Mouse (Mus musculus) gastrocnemius, postnatal 36 days (tissue): ENCODE measurements around the gene H1foo. TPM values are rescaled to one million over a fixed set of nuclear protein-coding genes. Genes with fewer than 3 reads are reported as not detected.

Experiments used
- DNase-seq, 2 experiments: peaks; one replicate each; pipeline ENCODE4 v3.0.0; 2022
- intact Hi-C: fragments of 180-260 bp; cut with DNase I; formaldehyde crosslinking; loops from one replicate; pipeline ENCODE4 v1.15.1; 2025
- total RNA-seq, 2 experiments: library from RNA; stranded (reverse); gene quantifications; 2 replicates each; pipeline ENCODE4 v1.2.3; 2021

The H1foo gene
- total RNA-seq, 2 experiments from 2014 or later = not detected

- intact Hi-C loops = no loop called here
- DNase-seq = no peak
Measured at GRCm38 (mm10) chr6:115924829-115925228, 19.9 kb upstream of the H1foo start.

DNA sequence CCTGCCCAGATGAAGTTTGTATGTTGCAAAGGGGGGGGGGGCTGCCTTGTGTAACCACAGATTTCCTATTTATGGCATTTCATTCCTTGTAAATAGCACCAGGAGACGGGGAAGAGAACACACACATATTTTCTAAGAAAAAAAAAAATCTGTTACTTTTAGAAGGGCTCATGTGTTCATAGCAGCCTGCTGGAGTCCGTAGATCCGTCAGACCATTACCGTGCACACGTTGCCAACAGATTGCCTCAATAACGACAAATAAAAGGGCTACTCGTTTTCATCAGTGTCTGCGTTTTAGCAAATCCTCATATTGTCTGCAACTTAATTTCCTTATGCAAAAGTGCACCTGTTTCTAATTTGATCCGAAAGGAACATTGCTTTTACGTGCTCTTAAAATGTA, 18.3 kb upstream of the H1foo start:
- intact Hi-C loops = no loop called here
- no peak for DNase-seq

DNA sequence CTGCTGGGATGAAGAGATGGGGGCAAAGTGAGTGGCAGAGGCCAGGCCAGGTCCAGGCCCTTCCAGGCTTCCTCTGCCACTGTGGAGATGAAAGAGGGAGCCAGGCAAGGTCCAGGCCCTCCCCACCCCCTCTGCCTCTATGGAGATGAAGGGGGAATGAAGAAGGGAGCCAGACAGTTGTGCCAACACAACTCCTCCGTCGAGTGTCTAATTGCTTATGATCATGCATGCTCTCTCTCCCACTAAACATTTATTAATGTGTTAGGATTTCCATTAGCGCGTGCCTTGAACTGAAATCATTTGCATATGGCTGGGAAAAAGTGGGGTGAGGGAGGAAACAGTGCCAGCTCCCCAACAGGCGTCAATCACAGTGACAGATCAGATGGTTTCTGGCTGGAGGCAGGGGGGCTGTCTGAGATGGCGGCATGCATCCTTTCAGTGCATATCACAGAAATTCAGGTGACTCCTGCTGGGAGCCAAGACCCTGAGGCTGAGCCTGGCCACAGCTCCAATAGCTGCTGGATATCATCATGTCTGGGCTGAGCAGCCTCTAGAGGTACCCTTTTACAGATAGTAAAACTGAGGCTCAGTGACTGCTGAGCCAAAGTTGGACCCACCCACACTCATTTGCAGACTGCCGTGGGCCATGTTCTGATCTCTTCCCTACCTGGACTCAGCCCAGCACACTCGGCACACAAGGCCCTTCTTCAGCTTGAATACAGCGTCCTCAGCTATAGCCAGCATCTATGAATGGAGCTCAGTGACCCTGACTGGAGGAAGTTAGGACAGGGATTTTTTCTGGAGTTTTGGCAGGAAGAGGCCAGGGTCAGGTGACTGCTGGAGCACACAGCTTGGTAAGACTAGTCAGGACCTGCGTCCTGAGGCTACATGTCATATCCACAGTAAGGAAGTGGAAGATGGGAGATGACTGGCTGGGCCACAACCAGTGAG, 17.2 kb upstream of the H1foo start:
- DNase-seq = no peak
- intact Hi-C loops = no loop called here

DNA sequence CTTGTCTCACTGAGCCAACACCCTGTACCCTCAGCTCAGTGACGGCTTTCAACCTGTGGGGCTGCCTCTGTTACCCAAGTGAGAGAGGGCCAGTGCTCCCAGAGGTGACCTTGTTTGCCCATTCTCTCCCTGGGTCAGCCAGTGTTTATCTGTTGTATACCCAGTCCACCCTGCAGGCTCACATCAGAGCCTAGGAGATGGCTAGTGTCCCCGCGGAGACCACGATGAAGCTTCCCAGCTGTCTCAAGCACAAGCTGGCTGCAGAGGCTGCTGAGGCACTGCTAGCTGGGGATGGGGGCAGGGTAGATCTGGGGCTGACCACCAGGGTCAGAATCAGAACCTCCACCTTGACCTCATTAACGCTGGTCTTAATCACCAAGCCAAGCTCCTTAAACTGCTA, 14.7 kb upstream of the H1foo start:
- no peak for DNase-seq
- intact Hi-C loops = no loop called here

DNA sequence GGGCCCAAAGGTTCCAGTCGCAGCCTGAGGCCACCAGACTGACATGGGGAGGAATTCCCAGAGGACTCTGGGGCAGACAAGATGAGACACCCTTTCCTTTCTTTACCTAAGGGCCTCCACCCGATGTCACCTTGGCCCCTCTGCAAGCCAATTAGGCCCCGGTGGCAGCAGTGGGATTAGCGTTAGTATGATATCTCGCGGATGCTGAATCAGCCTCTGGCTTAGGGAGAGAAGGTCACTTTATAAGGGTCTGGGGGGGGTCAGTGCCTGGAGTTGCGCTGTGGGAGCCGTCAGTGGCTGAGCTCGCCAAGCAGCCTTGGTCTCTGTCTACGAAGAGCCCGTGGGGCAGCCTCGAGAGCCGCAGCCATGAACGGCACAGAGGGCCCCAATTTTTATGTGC, 13.1 kb upstream of the H1foo start, which contains the start of gene Rho:
Rho (plus strand) TSS at position 110 of the 400 bp plus-strand sequence.
- DNase-seq = no peak
- intact Hi-C loops = no loop called here

DNA sequence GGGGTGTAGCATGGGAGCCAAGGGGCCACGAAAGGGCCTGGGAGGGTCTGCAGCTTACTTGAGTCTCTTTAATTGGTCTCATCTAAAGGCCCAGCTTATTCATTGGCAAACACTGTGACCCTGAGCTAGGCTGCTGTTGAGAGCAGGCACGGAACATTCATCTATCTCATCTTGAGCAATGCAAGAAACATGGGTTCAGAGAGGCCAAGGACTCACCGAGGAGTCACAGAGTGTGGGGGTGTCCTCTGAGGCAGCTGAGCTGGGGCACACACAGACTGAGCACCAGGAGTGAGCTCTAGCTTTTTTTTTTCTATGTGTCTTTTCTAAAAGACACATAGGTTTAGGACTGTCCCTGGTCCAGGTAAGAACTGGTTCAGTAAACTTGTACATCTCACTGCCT, 12.3 kb upstream of the H1foo start:
- no peak for DNase-seq

DNA sequence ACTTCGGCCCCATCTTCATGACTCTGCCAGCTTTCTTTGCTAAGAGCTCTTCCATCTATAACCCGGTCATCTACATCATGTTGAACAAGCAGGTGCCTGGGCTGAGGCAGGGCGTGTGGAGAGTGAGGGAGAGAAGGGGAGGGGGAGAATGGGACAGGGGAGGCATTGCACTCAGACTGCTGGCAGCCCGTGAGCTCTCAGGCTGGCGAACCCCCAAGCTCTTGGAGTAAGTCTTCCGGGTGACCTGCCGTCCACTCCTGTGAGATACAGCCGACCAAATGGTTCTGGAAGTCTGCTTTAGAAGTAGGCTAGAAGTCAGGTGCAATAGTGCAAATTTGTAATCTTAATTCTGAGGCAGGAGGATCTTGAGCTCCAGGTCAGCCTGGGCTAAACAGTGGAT, 9.2 kb upstream of the H1foo start:
- intact Hi-C loops = no loop called here
- DNase-seq = no peak

More for the DNA sequence above, 12.3 kb upstream of the H1foo start:
- intact Hi-C loops = no loop called here

GRCm38 (mm10) chr6:115938011-115938410, 6.7 kb upstream of the H1foo start:
- intact Hi-C loops = no loop called here
- DNase-seq = no peak

- intact Hi-C loops = no loop called here
- no peak for DNase-seq
Measured at GRCm38 (mm10) chr6:115938798-115939197, 5.9 kb upstream of the H1foo start.

DNA sequence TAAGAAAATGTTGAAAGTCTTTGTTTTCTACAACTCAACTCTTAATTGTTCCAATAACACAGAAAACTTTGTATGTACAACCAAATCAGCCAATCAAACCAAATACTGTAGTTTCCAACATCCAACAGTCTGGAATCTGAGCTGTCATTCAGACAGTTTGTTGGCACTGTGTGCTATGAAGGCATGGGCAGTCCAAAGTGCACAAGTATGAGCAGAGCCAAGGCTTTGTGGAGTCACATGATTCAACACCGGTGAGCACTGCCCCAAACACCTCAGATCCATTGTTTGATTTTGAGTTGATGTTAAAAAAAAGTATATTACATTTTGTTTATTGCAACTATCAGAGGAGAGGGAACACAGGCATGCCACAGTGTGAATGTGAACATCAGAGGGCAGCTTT, 4.1 kb upstream of the H1foo start:
- intact Hi-C loops = no loop called here

GRCm38 (mm10) chr6:115941128-115941527, 3.6 kb upstream of the H1foo start:
- intact Hi-C loops = no loop called here

More for the DNA sequence above, 4.1 kb upstream of the H1foo start:
- DNase-seq = no peak

DNA sequence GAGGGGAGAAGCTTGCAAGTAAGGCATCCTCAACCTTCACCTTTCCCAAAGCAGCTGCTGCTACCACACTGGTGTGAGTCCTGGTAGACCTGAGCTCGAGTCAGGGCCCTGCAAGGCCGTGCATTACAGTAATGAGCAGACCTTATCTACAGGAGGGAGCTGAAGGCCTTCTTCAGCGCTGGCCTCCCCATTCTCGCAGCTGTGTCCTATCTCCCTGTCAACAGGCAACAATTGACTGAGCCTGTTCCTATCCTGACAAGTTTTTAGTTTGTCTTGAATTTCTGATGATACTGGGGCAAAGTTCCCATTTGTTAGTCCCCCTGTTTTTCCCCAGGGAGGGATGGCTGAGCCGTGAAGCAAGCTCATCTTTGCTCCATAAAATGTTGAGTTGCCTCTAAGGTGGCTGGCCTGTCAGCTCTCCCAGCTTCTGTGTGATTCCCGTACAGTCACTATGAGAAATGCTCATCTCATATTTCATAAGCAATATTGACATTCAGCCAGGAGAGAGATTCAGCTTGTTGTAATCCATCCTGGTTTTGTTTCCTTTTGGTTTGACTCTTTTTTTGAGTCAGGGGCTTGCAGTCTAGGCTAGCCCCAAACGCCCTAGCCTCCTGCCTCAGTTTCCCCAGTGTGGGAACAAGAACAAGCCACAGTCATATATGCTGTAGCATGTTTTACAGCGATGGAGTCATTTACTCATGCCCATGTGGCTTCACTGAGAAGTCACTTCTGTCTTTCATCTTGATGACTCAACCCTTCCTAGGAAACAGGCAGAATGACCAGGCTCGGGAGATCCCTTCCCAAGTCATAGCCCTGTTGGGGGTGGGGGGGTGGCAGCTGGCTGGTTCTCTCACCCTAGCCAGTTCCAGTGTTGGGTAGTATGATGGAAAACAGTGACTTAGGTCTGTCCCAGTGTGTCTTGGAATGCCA, 975 bp upstream of the H1foo start:
- DNase-seq = no peak
- intact Hi-C loops = no loop called here

More at GRCm38 (mm10) chr6:115941128-115941527, 3.6 kb upstream of the H1foo start:
- no peak for DNase-seq

- intact Hi-C loops = no loop called here
- no peak for DNase-seq
Measured at GRCm38 (mm10) chr6:115945633-115946032, 895 bp downstream of the H1foo start.

DNA sequence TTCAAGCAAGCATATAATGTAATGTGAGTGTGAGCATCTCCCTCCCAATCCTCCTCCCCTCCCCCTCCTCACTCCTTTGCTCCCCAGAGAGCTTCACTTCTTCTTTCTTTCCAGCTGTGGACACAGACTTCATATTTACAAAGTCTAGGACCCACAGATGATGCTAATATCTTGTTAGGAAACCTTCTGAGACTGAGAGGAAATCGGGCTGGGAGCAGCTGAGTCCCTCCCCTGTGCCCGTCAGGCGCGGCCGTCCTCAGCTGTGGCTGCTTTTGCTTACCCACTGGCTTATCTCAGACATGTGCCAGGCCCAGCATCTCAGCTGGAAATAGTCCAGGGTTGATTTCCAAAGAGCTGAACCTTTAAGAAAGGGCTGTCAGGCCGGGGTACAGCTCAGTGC, 1.7 kb downstream of the H1foo start:
- intact Hi-C loops = no loop called here
- no peak for DNase-seq

- no peak for DNase-seq
- intact Hi-C loops = loop anchor here (5.0 kb wide), 2 partner anchors 38 to 42 kb away; no protein-coding TSS in a partner anchor
Measured at GRCm38 (mm10) chr6:115954506-115955074, 9.9 kb downstream of the H1foo start.

- no peak for DNase-seq
- intact Hi-C loops = loop anchor here (5.0 kb wide), 1 partner anchor 37 kb away; no protein-coding TSS in a partner anchor
Measured at GRCm38 (mm10) chr6:115955169-115955568, 10.4 kb downstream of the H1foo start.

- no peak for DNase-seq
- intact Hi-C loops = loop anchor here (5.0 kb wide), 1 partner anchor 37 kb away; no protein-coding TSS in a partner anchor
Measured at GRCm38 (mm10) chr6:115955664-115956063, 10.9 kb downstream of the H1foo start.

GRCm38 (mm10) chr6:115956418-115956921, 11.7 kb downstream of the H1foo start:
- intact Hi-C loops = loop anchor here (5.0 kb wide), 1 partner anchor 36 kb away; no protein-coding TSS in a partner anchor
- DNase-seq = no peak

GRCm38 (mm10) chr6:115956922-115957601, 12.3 kb downstream of the H1foo start:
- DNase-seq = peak in 1 of 2 experiments; percentile 41

More at GRCm38 (mm10) chr6:115956922-115957601, 12.3 kb downstream of the H1foo start:
- intact Hi-C loops = loop anchor here (5.0 kb wide), 1 partner anchor 35 kb away; no protein-coding TSS in a partner anchor
